Mouse (Mus musculus): ENCODE results near the gene Alpk1.

Alpk1 gene

DNA sequence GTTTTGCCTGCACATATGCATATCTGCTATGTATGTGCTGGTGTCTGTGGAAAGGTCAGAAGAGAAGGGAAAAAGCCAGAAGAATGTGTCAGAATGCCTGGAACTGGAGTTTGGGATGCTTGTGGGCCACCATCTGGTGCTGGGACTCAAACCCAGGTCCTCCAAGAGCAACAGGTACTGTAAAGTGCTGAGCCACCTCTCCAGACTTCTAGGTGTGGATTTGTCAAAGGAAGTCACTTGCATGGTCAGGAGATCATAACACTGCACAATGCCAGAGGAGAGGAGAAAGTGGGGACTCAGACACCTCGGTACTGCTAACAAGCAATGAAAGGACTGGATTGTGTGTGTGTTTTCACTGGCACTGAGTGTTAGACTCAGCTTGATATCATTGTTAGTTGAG is 150.1 kb downstream of the Alpk1 start:
- DNase-seq (ENCODE audit: low read depth, low spot score) = no peak

DNA sequence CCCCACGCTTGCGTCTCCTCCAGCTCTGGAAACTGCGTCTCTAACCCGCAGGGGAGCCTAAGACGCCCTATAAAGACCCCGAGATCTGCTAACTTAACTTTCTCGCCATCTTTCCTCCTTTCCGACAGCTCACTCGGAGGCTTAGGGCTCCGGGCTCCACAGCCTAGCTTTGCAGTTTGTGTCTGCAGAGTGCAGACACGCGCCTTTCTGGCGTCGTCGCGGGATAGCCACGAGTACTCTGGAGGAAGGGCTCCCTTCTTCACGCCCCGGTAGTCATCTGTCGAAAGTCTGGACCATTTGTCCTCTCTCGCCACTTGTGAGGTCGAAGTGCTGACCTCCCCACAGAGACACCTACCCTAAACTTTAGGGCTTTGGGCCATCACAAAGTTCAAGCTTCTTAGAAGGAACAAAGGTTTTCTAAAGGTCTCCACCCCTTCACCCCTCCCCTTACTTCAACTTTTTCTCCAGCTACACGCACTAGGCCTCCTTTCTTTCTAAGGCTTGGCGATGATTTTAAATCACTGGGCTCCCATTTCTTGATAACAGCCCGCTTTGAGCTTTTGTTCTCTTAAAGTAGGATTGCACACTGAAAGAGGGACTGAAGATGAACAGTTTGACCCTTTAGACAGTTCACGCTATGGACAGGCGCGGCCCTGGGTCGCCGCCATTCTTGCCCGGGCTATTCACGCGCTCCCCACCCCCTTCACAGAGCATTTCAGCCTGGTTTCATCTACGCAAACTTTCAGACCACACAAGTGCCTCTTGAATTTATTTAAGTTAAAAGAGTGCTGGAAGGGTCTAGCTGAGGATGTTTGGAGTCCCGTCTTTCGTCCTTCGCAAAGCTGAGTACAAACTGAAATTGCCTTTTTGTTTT is 151.8 kb downstream of the Alpk1 start:
- no peak for DNase-seq (ENCODE audit: low read depth, low spot score)

DNA sequence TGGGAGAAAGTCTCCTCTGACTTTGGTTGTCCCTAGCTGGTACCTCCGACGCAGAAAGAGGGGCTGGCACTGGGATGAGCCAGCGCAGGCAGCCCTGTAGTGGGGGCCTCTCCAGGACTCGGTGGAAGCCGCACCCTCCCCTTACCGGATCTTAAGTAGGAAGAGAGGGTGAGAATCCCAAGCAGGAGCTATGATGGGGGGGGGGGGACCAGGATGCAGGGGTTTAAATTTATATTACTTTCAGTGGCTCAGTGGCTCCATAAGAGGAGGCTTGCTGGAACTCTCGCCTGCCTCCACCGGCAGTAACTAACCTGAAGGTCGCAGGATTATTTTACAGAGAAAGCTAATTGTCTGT is 152.4 kb downstream of the Alpk1 start:
- no peak for DNase-seq (ENCODE audit: low read depth, low spot score)

DNA sequence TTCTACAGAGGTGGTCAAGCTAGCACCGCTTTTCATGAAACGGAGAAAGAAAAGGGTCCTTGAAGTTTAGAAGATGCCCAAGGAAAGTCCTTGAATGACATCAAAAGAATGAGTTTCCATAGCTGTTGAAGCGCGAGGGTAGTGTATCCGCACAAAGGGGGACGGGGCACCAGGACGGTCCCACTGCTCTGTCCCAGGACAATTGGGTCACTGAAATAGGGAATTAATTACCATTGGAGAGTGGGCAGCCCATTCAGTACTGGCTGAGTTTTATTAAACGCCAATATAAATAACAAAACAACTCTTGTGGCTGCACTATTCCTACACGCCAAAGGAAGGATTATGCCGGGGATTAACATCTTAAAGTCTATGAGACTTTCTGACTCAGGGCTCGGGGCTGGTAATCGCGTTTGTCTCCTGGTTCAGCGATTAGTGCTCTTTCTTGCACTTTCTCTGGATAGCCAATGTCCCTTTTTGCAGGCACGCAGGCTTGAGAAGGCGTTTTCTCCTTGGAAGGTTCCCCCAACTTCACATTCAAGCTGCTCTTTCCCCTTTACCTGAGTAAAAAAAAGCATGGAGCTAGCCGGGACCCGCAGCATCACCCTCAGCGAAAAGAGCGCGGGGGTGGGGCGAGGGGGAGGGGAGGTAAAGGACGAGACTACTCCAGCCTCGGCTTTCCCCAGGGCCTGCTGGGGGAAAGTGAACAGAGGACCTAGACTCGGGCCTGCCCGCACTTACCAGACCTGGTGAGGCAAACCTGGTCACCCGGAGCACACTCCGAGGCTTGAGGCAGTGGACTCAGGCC is 153.0 kb downstream of the Alpk1 start:
- DNase-seq (ENCODE audit: low read depth, low spot score) = no peak

DNA sequence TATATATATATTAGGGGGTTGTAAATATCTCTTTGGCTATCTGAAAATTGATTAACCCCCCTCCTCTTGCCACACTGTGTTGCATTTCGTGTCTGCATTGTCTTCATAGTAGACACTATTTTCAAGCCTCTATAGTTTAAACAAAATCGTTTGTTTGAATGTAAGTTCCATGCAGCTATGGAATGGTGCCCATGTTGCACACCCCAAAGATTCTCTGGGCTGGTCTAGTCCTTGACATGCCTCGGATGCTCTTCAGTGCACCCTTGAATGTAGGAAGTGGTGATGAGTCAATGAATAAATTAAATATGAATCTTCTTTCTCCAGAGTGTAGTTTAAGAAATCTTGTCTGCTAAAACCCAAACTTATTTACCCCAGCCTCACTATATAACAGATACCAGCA is 153.8 kb downstream of the Alpk1 start:
- no peak for DNase-seq (ENCODE audit: low read depth, low spot score)

DNA sequence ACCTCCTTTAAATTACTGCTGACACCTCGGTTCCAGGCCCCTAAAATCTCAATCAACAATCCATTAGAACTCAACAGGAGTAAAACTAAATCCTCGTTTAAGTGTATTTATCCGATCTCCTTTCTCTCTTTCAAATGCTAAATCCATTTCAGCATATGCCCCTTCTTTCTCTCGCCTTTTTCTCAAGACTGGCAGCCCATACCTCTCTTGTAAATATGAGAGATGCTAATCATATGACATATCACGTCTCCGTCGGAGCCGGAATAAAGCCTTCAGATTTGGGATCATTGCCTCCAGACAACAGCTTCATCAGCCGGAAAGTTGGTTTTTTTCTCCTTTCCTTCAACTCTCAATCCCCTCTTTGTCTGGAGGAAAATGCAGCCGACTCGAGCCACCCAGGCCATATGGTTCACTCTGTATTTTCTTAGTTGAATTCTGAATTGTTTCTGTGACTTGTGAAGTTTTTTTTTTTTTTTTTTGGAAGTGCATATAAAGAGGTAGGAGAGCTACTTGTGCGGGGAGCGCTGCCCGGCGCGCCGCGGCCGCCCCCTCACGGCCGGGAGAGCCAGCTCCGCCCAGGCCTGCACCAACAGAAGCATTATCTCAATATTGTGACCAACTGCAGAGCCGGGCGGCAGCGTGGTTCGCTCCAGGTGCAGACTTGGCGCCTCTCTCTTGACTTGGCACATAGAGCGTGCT is 154.5 kb downstream of the Alpk1 start:
- no peak for DNase-seq (ENCODE audit: low read depth, low spot score)

DNA sequence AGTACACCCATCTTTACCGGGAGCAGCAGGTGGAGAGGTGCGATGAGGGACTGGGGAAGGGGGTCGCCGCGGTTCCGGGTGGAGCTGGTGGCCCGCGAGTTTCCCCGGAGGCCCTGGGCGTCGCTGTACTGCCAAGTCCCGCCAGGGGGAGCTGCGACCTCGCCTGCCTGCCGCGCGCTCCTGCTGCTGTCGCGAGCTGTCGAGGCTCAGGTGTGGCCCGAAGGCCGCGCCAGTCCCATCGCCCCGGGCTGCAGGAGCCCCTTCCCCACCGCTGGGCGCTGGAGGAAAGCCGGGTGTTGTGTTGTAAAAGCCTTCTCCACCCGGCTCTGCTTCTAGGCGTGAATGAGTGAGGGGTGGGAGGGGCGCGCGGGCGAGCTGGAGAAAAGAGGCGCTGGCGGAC is 155.0 kb downstream of the Alpk1 start:
- no peak for DNase-seq (ENCODE audit: low read depth, low spot score)
